Mouse (Mus musculus) T-helper 17 cell (primary cell): Measurements from ENCODE around the gene Entpd7.

ENCODE experiments used
- in situ Hi-C, 2 experiments: fragments of 300-600 bp; cut with MboI, MseI; formaldehyde crosslinking; loops; 1 replicate in 1 of 2; 2 replicates in 1 of 2; pipeline ENCODE4 v1.15.1; 2025; ENCODE audit warnings: high pct_unique_total_duplicates in 2 of 2

Gene Entpd7

GRCm38 (mm10) chr19:43689419-43690246 lies at the start of gene Entpd7:
Gene Entpd7 (plus strand): TSS chr19:43689672.
- in situ Hi-C loops, result loop anchor here in 1 of 2 experiments (25.0 kb wide), 1 partner anchor 1752 kb away; the partner anchor contains the start of genes Exosc1 and Zdhhc16

DNA sequence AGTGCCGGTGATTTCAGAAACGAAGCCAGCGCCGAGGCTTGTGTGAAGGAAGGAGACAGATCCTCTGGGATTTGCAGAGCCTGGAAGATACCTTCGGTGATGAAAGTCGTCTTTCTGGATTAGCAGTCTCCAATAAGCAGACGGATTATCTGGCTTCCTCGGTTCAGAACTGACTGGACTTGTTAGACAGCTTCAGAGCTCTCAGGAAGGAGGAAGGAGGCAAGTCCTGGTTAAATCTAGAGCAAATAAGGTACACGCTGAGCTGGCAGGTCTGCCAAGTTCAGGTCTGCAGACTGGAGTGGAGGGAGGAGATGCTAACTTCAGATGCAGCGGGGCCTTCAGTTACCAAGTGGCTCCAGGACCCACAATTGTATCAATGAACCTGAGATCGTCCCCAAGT lies 47.6 kb upstream of the Entpd7 start:
- in situ Hi-C loops, result no loop called here

DNA sequence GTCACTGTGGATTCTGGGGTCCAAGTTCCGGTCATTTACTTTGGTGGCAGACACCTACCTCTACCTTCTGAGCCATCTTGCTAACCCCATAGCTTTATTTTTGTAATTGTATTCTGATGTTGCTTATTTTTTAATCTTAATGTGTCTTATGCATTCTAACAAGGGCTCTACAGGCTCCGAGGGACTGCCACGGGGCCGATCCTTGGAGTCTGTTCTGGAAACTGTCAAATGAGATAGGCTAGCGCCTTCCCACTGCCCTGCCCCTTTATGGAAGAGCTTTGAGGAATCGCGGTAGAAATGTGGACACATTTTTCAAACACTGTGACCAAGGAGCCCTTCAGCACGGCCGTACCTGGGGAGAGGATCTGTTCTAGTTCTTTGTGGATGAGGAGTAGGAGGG lies 46.6 kb upstream of the Entpd7 start:
- in situ Hi-C loops, result no loop called here

GRCm38 (mm10) chr19:43645508-43645907 lies 44.0 kb upstream of the Entpd7 start:
- in situ Hi-C loops, result no loop called here

DNA sequence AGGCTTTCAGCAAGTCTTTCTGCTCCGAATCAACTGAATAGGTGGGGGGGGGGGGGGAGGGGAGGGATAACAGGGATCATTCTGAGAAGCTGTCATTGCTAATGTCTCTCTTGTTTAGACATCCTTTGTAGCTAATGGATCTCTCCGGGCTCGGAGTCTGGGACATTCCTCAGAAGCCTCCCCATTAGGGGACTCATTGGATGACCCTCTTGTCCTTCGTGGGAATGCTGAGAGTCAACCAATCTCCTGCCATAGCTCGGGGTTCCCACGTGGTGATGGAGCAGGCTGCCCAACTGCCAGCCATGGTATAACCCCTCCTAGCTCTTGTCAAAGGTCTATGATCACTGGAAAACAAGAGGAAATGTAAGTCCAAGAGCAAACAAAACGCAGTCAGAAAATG lies 42.6 kb upstream of the Entpd7 start:
- in situ Hi-C loops, result no loop called here

DNA sequence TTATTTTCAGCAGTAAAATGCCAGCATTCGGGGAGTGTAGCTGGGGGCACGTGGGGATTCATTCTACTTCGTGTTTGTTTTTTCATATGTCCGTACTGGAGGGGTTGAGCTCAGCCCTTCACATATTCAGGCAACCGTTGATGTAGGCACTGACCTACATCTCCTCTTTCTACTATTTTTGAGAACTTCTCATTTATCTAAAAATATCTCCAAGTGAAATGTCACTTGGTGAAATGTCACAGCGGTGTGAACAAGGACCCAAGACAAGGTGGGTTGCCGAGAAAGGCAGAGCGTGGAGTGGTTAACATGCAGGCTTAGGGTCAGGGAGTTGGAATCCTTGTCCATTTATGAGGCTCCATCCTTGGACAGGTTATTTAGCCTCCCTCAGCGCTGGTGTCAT lies 42.2 kb upstream of the Entpd7 start:
- in situ Hi-C loops, result no loop called here

DNA sequence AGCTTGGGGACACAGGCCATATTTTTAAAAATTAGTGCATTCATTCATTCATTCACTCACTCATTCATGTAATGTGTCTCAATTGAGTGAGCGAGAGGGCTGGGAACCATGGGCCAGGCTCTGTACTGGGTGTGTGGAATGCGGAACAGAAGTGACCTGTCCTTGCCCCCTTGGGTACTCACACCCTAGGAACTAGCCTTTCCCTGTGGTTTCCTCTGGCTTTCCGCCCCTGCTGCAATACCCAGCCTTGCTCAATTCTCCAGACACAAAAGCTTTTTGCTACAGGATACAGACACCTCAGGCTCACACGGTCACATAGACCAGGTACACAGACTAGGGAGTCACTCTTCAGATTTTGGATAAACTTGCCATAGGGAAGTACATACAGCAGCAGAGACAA lies 41.1 kb upstream of the Entpd7 start:
- in situ Hi-C loops, result no loop called here

DNA sequence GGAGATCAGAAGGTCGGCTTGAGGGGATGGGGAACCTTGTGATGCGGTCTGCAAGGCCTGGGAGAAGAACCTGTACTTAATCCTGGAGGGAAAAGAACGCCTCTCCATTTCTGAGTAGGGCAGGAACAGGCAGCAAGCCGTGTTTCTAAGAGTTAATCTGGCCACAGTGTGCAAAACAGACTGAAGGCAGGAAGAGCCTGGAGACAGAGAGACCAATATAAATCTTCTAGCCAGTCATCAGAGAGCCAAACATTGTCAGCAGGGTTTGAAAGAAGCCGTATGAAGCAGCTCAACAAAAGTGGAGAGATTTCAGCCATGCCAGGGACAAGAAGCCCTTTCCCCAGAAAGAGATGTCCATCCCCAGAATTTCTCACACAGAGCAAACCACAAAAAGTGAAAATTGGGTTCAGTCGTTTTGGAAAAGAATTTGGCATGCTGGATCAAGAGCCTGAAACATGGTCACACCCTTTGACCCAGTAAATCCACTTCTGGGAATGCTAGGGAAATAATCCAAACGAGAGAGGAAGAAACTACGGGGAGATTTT lies 38.2 kb upstream of the Entpd7 start:
- in situ Hi-C loops, result loop anchor here in 1 of 2 experiments (10.0 kb wide), 1 partner anchor 107 kb away; no protein-coding TSS in a partner anchor

DNA sequence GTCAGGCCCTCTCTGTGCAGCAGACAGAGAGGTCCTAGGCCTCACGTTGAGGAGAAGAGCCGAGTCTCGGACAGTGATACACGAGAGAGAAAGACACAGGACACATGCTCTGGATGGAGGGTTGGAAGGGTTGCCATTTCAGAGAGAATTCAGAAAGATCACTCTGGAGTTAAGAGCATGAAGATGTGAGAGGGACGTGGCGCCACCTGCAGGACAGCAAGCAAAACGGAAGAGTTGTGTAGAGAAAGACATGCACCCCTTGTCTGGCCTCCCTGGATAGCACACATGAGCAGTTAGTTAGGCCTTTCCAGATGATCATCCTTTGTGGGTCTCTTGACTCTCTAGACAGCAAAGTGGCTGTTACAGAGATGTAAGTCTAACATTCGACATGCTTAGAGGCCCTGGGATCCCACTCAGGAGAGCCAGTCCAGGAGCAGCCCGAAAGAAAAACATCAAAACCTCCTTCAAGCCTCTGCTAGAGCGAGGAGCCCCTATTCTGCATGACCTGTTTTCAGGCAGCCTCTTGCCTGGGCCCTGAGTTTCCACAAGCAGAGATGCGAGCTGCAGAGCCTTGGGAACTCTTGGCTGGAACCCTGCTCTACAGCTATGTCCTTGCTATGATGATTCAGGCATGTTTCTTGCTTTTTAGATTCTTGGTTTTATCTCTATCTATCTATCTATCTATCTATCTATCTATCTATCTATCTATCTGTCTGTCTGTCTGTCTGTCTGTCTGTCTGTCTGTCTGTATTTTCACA lies 33.6 kb upstream of the Entpd7 start:
- in situ Hi-C loops, result loop anchor here in 1 of 2 experiments (10.0 kb wide), 1 partner anchor 111 kb away; no protein-coding TSS in a partner anchor

DNA sequence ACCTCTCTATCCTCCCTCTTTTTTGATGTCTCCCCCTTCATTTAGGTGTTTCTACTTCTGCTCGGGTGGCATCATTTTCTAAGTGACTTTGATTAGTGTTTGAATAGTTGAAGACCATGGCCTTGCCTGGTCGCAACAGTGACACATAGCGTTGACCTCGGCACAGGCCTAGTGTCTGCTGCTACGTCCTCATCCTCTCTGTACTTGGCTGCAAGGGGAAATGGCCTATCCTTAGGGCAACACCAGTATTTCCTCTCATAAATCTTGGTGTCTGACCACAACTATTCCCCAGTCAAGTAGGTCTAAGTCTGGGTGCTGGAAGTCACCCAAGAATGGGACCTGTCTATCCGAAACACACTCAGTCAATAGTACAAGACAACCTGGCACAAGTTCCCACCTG lies 29.8 kb upstream of the Entpd7 start:
- in situ Hi-C loops, result loop anchor here in 1 of 2 experiments (5.0 to 10.0 kb wide), 2 partner anchors 115 to 152 kb away; no protein-coding TSS in a partner anchor

- in situ Hi-C loops, result loop anchor here in 1 of 2 experiments (5.0 kb wide), 1 partner anchor 153 kb away; no protein-coding TSS in a partner anchor
These were observed 28.7 kb upstream of the Entpd7 start for GRCm38 (mm10) chr19:43660774-43661173.

DNA sequence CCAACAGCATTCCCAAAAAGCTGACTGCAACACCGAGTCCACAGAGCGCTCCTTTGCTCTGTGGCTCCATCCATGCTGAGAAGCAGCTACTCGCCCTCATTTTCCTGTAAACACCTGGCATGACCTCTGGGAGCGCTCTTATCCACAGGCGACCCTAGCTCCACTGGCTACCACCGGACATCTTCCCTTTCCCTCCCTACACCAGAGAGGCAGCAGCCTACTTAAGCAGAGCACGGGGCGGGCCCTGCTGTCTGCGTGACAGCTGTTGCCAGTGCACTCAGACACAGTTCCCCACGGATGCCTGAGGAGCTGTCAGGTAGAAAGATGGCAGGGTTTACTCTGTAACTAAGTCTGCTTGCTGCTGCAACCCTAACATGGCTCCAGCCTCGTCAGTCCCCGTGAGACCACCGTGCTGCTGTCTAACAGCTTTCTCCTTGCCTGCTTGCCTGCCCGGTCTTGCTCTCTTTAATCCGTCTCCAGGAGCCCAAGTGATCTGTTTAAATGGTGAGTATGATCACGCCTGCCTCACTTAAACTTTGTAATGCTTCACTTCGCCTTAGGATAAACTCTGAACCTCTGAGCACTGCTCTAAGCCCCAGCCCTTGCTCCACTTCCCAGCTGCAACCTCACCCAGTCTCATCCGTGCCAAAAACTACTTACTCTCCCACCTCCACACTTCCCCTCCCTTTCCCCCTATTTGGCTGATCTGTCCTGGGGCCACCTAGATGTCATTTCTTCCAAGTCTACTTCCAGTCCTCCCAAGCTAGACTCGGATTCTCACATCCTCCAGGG lies 27.1 kb upstream of the Entpd7 start:
- in situ Hi-C loops, result loop anchor here in 1 of 2 experiments (5.0 kb wide), 1 partner anchor 155 kb away; no protein-coding TSS in a partner anchor

DNA sequence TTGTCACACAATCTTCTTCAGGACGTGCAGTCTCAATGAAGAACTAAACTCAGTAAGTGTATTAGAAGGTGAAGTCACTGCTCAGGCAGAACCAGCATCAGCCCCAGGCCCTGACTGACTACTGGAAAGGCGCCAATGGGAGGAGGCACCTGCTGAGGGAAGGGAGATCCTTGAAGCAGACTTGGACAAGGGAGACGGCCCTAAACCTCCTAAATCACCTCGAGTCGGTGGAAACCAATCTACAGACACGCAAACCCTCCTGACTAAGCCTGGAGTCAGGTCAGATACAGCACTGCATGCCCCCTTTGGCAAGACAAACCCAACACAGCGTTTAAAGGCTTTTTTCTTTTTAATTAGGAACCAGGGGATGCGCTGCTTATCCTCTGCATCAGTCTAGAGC lies 26.0 kb upstream of the Entpd7 start:
- in situ Hi-C loops, result loop anchor here in 1 of 2 experiments (5.0 kb wide), 1 partner anchor 156 kb away; no protein-coding TSS in a partner anchor

DNA sequence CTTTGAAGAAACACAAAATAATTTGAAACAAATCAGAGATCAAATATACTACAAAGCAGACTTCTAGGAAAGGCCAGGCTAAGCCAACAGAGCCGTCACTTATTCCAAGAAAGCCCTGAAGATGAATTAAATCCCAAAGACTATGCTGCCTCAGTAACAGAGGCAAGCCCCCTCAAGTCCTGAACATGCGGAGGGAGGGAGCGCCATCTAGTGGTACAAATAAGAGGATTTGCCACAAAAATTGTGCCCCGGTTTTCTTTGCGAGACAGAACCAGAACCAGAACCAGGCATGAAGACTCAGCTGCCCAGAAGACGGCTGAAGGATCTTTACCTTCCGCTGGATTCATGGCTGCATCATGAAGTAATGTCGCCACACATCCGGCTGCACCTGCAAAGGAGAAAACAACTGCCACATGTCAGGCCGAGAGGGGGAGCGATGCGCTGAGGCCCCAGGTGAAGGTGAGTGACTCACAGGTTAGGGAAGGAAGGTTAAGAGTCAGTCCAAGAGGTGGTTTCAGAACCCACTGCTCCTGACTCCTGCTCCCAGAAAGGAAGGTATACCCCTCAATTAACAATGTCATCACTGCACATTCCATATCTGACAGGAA lies 23.9 kb upstream of the Entpd7 start:
- in situ Hi-C loops, result loop anchor here in 1 of 2 experiments (5.0 kb wide), 1 partner anchor 38 kb away; no protein-coding TSS in a partner anchor

DNA sequence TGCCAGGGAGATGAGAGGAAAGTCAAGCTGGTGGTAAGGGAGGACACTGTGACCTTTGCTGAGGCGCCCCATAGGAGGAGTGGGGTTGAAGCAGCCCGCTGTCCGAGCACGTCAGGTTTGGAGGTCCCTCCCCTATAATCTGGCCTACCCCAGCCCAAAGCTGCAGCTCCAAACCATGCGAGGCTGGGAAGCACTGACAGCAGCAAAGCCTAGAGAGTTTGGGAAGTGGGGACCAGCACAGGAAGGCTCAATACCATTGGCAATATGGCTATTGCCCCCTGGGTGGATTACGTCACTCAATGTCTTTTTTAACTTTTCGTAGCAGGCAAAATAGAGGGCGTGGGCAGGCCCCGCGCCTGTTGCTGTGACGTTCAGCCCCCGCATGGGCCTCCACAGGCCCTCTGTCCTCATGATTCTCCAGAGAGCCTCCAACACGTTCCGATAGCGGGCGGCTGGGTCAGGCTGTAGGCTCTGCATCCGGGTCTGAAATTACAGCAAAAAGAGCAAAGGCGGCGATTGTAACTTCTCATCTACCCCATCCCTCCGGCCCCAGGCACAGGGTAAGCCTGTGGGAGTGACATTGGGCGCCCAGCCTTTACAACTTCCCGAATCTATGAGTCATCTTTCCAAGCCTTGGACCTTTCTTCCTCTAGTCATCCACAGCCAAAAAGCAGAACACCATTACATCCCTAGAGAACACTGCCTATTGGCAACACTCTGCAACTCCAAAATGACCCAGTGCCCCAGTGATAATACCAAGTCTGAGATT lies 22.6 kb upstream of the Entpd7 start:
- in situ Hi-C loops, result loop anchor here in 1 of 2 experiments (5.0 kb wide), 1 partner anchor 40 kb away; no protein-coding TSS in a partner anchor

GRCm38 (mm10) chr19:43667430-43667809 lies 22.1 kb upstream of the Entpd7 start:
- in situ Hi-C loops, result loop anchor here in 1 of 2 experiments (5.0 kb wide), 1 partner anchor 40 kb away; no protein-coding TSS in a partner anchor

GRCm38 (mm10) chr19:43669136-43669759 lies 20.2 kb upstream of the Entpd7 start:
- in situ Hi-C loops, result loop anchor here in 1 of 2 experiments (5.0 kb wide), 1 partner anchor 42 kb away; no protein-coding TSS in a partner anchor

DNA sequence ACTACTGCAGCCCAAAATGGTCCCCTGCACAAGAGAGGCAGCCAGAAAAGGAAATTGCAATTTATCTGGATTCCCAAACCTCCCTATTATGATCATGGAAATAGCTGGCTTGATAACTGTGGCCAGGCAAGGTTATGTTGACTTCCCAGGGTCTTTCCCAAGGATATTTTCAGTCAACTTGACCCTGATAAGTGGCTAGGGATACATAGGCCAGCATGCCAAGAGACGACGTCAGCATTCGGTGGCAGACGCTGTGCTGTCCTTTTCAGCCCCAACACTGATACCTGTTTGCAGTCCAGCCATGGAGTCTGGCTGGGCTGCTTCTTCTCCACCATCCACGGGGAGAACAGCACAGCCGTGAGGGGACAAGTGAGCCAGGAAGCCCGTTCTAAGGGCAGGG lies 18.4 kb upstream of the Entpd7 start:
- in situ Hi-C loops, result loop anchor here in 1 of 2 experiments (10.0 kb wide), 1 partner anchor 886 kb away; no protein-coding TSS in a partner anchor
